Mouse (Mus musculus) ZHBTc4 (cell line): ENCODE results near the gene Sln.

Experiments used
- DNase-seq: peaks from one replicate; pipeline ENCODE4 v3.0.0-alpha.2; 2011; ENCODE audit warnings: low read depth, low spot score

The Sln gene

DNA sequence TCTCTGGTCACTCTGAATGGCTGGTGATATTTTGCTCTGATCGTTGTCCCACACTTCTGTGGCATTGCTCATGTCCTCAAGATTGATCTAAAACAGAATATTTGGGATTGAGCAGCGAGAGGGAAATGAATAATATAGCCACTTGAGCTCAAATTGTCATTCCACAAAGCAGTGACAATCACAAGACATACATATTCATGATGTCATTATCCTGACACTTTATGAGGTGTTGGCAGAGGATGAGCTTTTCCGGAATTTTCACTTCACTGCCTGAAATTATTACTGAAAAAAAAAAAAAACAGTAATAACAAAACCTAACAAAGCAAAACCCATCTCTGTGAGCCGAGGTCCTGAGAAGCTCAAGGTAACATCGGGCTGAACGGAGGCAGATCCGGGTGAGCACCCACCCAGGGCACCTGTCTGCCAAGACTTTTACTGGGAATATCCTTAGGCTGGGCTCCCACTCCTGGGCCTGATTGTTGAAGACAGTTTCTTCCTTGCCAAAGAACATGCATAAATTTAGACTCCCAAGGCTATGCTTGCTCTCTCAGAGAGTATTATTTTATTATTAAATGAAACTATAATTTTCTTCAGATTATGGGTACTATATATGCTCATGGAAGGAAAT lies 53.4 kb downstream of the Sln start:
- DNase-seq: no peak
